Mouse (Mus musculus) common myeloid progenitor, adult 5-6 weeks (primary cell): Measurements from ENCODE around the gene Cnot11. TPM values are rescaled to one million over a fixed set of nuclear protein-coding genes. Genes with fewer than 3 reads are reported as not detected.
A peak's percentile ranks its signal among the peaks of the same experiment; 100 is the strongest.

Experiments
- ATAC-seq: replicated peaks from 2 replicates; pipeline ENCODE4 v1.8.0; 2016; ENCODE audit warnings: low read depth, mild to moderate bottlenecking, moderate TSS enrichment, inconsistent platforms; ENCODE audit not compliant: poor library complexity, severe bottlenecking
- total RNA-seq: library from RNA; stranded (forward); fragments of 200-1000, 187-1606 nt; gene quantifications from 2 replicates; pipeline ENCODE4 v1.2.3, GENCODE M21; 2017

The Cnot11 gene
- total RNA-seq = 24.2 and 30.9 TPM in 2 replicates

- ATAC-seq = no peak
Observed at GRCm38 (mm10) chr1:39534831-39535230, at the start of gene Cnot11. Gene Cnot11 (plus strand): TSS chr1:39534992.

- ATAC-seq = peak; percentile 90
Observed at GRCm38 (mm10) chr1:39487370-39487769, 47.4 kb upstream of the Cnot11 start.

DNA sequence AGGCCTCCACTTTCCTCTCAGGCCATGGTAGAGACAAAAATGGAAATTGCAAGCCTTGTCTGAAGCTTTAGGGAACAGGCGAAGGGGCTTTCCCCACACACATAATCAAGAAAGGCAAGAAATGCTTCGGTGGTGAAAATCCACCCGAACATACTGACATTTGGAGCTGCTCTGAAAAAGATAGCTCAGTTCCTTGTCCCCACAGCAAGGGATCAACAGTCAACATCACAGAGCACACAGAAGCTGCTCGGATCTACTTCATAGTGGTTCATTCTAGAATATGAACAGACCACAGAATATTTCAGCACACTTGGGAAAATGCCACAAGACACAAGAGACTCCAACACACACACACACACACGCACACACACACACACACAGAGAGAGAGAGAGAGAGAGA lies 41.6 kb upstream of the Cnot11 start:
- ATAC-seq = peak; percentile 52

DNA sequence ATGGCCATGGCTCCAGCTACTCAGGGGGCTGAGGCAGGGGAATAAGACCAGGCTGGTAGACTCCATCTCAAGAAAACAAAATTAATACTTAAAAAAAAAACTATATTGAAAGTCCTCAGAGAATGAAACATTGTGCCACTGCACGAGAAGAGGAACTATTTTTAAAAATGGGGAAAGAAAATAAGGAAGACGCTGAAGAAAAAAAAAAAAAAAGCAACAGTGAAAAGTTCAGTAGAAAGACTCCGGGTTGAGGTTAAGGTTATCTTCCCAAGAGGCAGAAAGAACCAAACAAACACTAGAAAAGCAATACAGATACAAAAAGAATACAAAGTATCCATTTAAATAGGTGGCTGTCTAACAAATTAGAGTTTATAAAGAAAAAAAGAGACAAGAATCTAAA lies 41.1 kb upstream of the Cnot11 start:
- ATAC-seq = no peak

- ATAC-seq = no peak
Observed at GRCm38 (mm10) chr1:39496995-39497394, 37.8 kb upstream of the Cnot11 start.

- no peak for ATAC-seq
Observed at GRCm38 (mm10) chr1:39497748-39498147, 37.0 kb upstream of the Cnot11 start.

DNA sequence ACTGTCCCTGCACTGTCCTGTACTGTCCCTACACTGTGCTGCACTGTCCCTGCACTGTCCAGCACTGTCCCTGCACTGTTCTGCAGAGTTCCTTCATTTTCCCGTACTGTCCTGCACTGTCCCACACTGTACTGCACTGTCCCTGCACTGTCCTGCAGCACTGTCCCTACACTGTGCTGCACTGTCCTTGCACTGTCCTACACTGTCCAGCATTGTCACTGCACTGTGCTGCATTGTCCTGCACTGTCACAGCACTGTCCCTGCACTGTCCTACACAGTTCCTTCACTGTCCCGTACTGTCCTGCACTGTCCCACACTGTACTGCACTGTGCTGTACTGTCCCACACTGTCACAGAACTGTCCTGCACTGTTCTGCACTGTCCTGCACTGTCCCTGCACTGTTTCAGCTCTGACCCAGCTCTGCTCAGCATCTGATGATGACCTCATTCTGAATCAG lies 35.3 kb upstream of the Cnot11 start:
- ATAC-seq = no peak

- ATAC-seq = peak; percentile 87
Observed at GRCm38 (mm10) chr1:39502817-39503633, 31.8 kb upstream of the Cnot11 start.

GRCm38 (mm10) chr1:39504261-39504660 lies 30.5 kb upstream of the Cnot11 start:
- peak; percentile 66 for ATAC-seq

DNA sequence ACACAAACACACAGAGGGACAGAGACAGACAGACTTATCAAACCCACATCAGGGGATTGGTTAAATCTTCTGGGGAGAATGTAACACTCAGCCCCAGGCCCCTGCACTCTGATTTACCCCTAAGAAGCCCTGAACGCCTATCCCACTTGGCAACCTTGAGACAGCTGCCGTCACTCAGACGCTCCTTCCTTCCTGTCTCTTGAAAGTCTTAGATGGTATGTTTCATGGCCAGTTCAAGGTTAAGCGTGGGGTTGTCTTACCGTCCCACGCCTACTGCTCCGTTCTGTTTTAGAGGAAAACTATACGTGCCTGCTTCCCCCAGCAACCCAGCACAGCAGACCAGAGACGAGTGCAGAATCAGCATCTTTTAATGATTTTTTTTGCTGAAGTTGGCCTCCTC lies 29.2 kb upstream of the Cnot11 start:
- no peak for ATAC-seq

DNA sequence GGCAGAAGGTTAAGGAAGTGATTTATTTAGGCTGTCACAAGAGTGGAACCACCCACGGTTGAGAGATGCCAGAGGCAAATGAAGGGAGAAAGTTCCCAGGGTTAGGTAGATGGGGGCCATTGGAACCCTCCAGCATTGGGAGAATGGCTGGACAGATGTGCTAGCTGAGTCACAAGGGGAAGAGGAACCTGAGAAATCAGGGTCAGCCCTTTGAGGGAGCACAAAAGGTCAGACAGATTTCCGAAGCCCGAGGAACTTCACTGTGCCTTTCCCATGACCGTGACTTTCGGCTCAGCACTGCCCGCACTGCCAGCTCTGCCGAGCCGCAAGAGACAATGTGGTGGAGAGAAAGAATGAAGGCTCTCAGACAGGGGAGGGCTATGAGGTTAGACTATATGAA lies 23.0 kb upstream of the Cnot11 start:
- ATAC-seq = no peak

GRCm38 (mm10) chr1:39512183-39512582 lies 22.6 kb upstream of the Cnot11 start:
- ATAC-seq = no peak

GRCm38 (mm10) chr1:39515303-39515991 lies 19.3 kb upstream of the Cnot11 start:
- no peak for ATAC-seq

- no peak for ATAC-seq
Observed at GRCm38 (mm10) chr1:39521326-39521725, 13.5 kb upstream of the Cnot11 start.

DNA sequence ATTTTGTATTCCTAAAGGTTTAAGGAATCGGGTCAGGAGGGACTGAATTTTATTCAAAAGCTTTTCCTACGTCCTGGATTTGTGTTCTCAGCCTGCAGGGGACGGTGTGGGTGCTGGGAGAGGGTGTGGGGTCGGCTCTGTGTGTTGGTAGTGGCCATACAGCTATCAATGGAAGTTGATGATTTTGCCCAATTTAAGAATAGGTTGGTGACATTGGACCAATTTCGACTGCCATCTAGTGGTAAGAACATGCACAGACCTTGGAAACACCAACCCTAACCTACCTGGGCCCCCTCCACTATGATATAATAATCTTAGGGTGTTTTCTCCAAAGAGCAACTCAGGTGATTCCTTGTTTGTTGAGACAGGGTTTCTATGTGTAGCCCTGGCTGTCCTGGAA lies 12.3 kb upstream of the Cnot11 start:
- ATAC-seq = peak; percentile 60

DNA sequence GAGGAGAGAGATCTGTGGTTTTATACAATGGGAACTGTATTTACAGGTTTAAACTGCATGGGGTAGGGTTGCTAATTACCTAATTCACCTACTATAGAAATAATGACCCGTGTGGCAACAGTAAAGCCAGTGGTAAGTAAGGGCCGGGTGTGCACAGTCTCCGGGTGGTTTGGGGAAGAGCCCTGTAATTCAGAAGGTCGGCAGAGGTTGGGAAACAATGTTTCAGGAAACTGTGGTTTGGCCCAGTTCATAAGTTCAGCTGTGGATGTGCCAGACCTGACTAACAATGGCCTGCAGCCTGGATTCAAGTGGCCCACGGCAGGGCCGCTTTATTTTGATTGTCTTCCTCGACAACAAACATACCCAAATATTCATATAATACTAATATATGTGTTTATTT lies 9.0 kb upstream of the Cnot11 start:
- peak; percentile 75 for ATAC-seq

GRCm38 (mm10) chr1:39526371-39527167 lies 8.2 kb upstream of the Cnot11 start:
- no peak for ATAC-seq

DNA sequence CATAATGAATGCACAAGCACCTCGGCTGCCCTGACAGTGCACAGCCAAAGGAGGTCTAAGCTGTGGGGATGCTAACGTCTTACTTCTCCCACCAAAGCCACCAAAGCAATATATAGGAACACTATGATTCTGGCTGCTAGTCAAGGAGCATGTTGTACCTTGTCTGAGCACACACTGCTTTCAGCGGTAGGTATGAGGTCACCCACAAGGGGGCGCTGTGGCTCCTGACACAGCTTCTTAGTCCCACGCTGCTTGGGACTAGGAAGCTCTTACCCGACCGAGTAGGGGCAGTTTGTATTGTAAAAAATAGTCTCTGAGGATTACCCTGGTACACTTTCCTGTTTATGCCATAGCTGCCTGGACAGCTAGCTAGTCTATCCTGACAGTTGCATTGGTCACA lies 7.4 kb upstream of the Cnot11 start:
- peak; percentile 58 for ATAC-seq

DNA sequence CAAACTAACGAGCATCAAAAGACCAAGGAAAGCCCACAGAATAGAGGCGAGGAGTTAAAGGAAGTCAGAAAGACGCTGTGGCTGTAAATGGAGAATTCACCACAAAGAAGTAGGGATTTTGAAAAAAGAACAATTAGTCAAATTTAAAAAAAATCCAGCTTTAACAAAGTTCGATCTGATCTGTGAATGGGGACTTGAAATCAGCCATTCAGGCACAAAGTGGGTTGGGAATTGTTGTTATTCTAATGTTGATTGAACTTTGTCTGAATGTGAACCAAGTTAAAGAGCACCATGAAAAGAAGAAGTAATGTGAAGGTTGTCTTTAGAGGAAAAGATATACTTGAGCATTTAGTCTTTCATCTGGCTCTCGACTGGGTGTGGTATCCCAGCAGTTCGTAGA lies 6.5 kb upstream of the Cnot11 start:
- no peak for ATAC-seq

DNA sequence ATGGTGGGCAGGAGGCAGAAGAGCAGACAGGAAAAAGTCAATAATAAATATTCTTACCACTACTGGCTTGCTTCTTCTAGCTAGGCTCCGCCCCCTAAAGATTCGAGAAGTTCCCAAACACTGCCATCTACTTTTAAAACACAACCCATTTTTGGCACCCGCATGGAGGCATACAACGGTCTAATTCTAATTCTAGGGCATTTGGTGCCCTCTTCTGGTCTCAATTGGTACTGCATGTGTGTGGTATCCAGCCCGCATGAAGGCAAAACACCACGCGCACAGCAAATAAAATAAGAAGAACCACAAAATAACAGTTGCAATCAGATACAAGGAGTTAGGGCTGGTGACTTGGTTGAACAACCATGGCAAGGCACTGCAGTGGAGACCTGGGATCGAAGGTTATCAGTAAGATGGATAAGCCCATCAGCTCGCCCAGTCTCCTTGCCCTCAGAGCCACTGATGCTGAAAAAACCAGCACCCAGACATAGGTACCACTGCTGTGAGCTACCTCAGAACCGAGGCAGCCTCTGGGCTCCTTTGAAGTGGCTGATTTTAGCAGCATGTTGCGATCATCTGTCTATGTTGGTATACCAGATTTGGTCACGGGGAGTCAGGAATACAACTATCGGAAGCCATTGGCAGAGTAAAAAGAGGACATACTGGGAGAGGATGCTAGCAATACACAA lies 4.4 kb upstream of the Cnot11 start:
- ATAC-seq = peak; percentile 71
